Mouse (Mus musculus): ENCODE measurements at regions not wholly inside any gene's neighbourhood (a gene's known extent, or its start where the extent isn't known, plus 50 kb on each side); places are given as distances from the start of the nearest gene placed in this dataset.
A peak's percentile ranks its signal among the peaks of the same experiment; 100 is the strongest.

DNA sequence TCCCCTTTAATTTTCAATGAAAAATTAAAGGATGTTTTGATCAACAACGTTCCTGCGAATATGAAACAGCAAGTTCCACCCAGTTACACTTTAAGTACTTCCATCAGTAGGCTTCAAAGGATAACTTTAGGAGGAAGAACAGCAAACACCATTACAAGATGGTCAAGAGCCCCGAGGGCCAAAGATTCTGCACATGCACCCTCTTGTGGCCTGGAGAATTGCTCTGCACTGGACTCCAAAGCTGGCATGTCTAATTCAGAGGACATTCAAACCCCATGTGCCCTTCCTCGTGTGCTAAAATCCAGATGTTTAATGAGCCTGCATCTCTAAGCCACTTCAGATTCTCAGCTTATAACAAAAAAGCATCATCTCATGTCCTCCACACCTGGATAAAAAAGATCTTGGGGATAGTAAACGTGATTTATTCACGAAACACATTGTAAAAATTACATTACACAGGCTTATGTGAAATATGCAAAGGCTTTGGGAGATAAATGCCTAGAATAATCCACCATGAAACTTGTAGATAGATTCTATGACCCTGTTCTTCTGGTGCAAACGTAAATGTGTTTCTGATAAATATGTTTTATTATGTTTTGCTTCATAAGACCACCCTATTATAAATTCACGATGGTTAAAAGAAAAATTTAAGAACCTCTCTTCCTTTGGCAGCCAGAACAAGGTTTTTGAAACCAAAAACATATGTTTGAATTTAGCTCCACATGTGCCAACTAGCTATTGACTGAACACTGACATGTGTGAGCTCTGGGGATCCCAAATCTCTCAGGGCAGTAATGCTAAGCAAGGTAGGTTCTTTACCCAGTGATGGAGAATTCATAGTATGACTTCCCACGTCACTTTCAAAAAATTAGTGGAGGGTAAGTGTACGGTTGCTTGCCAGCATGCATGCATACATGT lies 100.6 kb upstream of the Rfx3 start:
- no peak for DNase-seq (ENCODE audit: extremely low read depth, low read depth, low spot score)

DNA sequence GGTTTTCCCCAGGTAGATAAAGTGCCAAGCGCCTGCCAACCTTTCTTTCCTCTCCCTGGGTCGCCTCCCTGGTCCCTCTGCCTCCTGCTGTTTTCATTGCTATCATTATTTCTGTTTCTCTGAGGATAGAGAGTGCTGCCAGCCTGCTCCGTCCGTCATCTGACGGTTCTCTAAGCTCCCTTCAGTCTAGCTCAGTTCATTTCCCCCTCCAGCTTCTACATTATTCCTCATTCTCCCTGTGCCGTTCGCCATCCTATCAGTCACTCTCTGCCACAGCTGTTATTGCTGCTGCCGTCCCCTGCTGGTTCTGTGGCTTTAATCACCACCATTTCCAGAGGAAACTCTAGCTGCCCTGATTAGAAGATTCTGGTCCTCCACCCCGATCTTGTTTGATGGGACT lies 84.7 kb upstream of the Rfx3 start:
- DNase-seq (ENCODE audit: extremely low read depth, low read depth, low spot score): no peak

DNA sequence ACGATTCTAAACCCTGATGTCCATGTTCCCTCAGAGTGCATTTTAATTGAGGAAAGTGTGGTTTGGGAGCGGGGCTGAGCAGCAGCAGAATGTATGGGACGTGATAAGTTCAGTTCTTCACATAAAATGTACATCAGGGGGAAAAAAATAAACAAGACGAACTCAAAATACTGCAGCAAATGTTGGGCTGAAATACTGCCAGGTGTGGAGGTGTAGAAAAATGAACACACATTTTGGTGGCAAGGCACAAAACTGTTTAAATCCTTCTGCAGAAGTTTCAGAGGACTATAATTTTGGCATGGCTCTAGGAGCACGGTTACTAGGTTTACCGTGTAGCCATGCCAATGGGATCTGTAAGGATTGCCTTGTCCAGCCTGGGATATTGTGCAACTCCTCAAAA lies 81.3 kb upstream of the Rfx3 start:
- peak; percentile 3 for DNase-seq (ENCODE audit: extremely low read depth, low read depth, low spot score)

DNA sequence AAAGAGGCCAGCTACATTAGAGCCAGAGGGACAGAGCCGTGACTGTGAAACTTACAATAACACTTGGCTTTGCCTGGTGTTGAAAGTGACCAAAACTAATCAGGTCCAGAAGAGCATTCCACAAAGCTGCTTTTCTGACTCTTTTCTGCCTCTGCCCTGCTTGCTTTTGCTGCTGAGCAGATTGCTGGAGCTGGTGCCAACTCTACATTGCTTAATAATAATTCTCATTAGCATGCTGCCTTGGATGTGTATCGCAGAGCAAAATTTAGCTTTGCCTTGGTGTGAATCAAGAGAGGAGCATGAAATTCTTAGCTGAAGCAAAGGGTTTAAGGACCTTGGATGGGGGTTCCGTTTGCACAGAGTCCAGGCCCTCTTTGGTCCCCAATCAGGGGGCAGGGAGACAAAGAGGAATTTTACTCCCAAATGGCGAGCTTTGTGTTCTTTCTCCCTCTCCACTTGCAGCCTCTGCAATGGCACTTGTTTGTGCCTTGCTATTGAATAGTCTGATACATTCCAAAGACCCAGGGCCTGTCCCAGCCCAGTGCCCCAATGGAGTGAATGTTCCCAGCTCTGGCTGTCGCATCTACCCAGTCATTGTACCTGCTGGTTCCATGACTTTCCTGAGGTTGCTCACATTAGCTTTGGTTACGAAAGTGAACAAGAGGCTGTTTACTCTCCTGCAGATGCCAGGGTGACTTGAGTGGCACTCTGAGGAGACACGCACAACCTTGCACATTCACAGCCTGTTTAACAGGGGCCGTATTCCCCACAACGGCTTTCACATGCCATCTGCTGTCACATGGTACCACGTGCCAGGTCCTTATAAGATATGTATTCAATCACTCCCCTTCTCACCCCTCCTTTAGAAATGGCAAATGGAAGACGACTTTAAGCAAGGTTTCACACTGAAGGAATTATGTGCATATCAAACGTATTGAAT lies 76.9 kb upstream of the Rfx3 start:
- no peak for DNase-seq (ENCODE audit: extremely low read depth, low read depth, low spot score)

DNA sequence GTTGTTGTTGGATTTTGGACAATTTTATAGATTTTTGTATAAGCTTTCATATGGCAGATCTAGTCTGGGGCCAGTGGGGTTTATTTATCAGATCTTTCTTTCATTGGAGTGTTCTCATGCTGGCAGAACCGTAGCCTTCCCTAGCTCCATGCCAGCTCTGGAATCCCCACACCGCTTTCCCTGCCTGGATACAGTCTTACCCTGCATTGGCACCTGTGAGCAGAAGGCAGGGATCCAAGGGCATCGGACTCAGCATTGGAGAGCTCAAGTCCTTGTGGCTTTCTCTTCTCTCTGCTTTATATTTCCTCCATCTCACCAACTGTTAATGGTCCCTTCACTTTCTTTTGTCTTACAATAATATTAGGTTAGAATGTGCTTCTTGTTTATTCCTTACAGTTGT lies 59.4 kb upstream of the Rfx3 start:
- DNase-seq (ENCODE audit: extremely low read depth, low read depth, low spot score): no peak
